Mouse (Mus musculus) cerebellum, adult 8-10 months (tissue): ENCODE data around the gene Ankrd52.
"Not testable (repeated sequence)": the region's sequence is repeated elsewhere in the genome, so short reads cannot be mapped to it uniquely, and the experiment has no call there.

ENCODE experiments used
- DNase-seq: peaks from one replicate; pipeline ENCODE4 v3.0.0; 2022

Gene Ankrd52

GRCm38 (mm10) chr10:128376455-128377211, at the start of gene Ankrd52:
Gene Ankrd52, plus strand, starts transcription at chr10:128377115.
- DNase-seq: peak; percentile 87

- DNase-seq: no peak
These were observed 49.3 kb upstream of the Ankrd52 start for GRCm38 (mm10) chr10:128327610-128328009.

- DNase-seq: not testable (repeated sequence)
These were observed 44.3 kb upstream of the Ankrd52 start for GRCm38 (mm10) chr10:128332358-128333249.

- peak; percentile 79 for DNase-seq
These were observed 41.3 kb upstream of the Ankrd52 start for GRCm38 (mm10) chr10:128335582-128335981.

GRCm38 (mm10) chr10:128336195-128336594, 40.7 kb upstream of the Ankrd52 start:
- no peak for DNase-seq

- DNase-seq: no peak
These were observed 40.3 kb upstream of the Ankrd52 start for GRCm38 (mm10) chr10:128336597-128336996.

- DNase-seq: peak; percentile 95
These were observed 39.4 kb upstream of the Ankrd52 start, which contains the start of gene Cs for GRCm38 (mm10) chr10:128337306-128338181. Gene Cs, plus strand, starts transcription at chr10:128337734.

- DNase-seq: no peak
These were observed 38.5 kb upstream of the Ankrd52 start for GRCm38 (mm10) chr10:128338415-128338814.

GRCm38 (mm10) chr10:128338948-128339347, 38.0 kb upstream of the Ankrd52 start:
- no peak for DNase-seq

- DNase-seq: no peak
These were observed 36.7 kb upstream of the Ankrd52 start for GRCm38 (mm10) chr10:128340257-128340656.

- DNase-seq: no peak
These were observed 33.5 kb upstream of the Ankrd52 start for GRCm38 (mm10) chr10:128343436-128343835.

GRCm38 (mm10) chr10:128344568-128345275, 32.2 kb upstream of the Ankrd52 start:
- no peak for DNase-seq

- no peak for DNase-seq
These were observed 29.4 kb upstream of the Ankrd52 start for GRCm38 (mm10) chr10:128347541-128347940.

- DNase-seq: peak; percentile 60
These were observed 18.1 kb upstream of the Ankrd52 start for GRCm38 (mm10) chr10:128358796-128359195.

- DNase-seq: no peak
These were observed 17.7 kb upstream of the Ankrd52 start for GRCm38 (mm10) chr10:128359226-128359625.

- DNase-seq: no peak
These were observed 15.1 kb upstream of the Ankrd52 start for GRCm38 (mm10) chr10:128361836-128362235.

GRCm38 (mm10) chr10:128362568-128362967, 14.3 kb upstream of the Ankrd52 start:
- no peak for DNase-seq

- DNase-seq: no peak
These were observed 9.0 kb upstream of the Ankrd52 start for GRCm38 (mm10) chr10:128367899-128368401.

GRCm38 (mm10) chr10:128368402-128369217, 8.3 kb upstream of the Ankrd52 start, which contains the start of gene Coq10a:
Gene Coq10a, minus strand, starts transcription at chr10:128368997.
- peak; percentile 92 for DNase-seq

- DNase-seq: no peak
These were observed 7.7 kb upstream of the Ankrd52 start for GRCm38 (mm10) chr10:128369218-128369543.

GRCm38 (mm10) chr10:128369599-128369998, 7.3 kb upstream of the Ankrd52 start:
- DNase-seq: no peak
